Mouse (Mus musculus) thymus, adult 2 months (tissue): ENCODE measurements around the gene Slc35e2.

Source experiments
- CTCF ChIP-seq: fragments of 200-500 bp; IDR thresholded peaks from 2 replicates; pipeline ENCODE4 v1.5.1; 2012; ENCODE audit warnings: mild to moderate bottlenecking, control low read depth, low read length, moderate library complexity, borderline replicate concordance; ENCODE audit not compliant: control insufficient read depth, poor library complexity, insufficient read depth; ENCODE audit errors: extremely low read depth
- POLR2A ChIP-seq: fragments of 200-500 bp; IDR thresholded peaks from 2 replicates; pipeline ENCODE4 v1.6.1; 2012; ENCODE audit warnings: mild to moderate bottlenecking, low read length, control low read depth, moderate library complexity; ENCODE audit not compliant: control insufficient read depth, poor library complexity, insufficient read depth; ENCODE audit errors: extremely low read depth

GRCm38 (mm10) chr4:155569818-155570217, 31.4 kb upstream of the Slc35e2 start:
- TF ChIP-seq CTCF (no peak), POLR2A (no peak)
